Mouse (Mus musculus) B cell, adult 67 days (primary cell): ENCODE measurements around the gene Eif2s1. TPM values are rescaled to one million over a fixed set of nuclear protein-coding genes. Genes with fewer than 3 reads are reported as not detected.

ENCODE experiments used
- total RNA-seq, 2 experiments: library from RNA; stranded (reverse); gene quantifications; 4 replicates each; pipeline ENCODE4 v1.2.4; 2023

Gene Eif2s1
- 10 to 100 TPM; 44.5 TPM for total RNA-seq

GRCm38 (mm10) chr12:78861496-78862253, at the start of gene Eif2s1, which contains the start of gene Atp6v1d:
Gene Eif2s1, plus strand, starts transcription at chr12:78861819.
Gene Atp6v1d, minus strand, starts transcription at chr12:78861638.

GRCm38 (mm10) chr12:78906707-78907162, 45.1 kb downstream of the Eif2s1 start, which contains the start of gene Plek2:
Gene Plek2, minus strand, starts transcription at chr12:78906964.

Other genes starting within 250 kb of the Eif2s1 start
- under 1 TPM in 1 of 2 experiments, not detected in 1; 0.35 TPM for gene Fam71d, start 170.3 kb upstream of the Eif2s1 start, total RNA-seq
- gene Mpp5, start 112.9 kb upstream of the Eif2s1 start, total RNA-seq = 10 to 100 TPM; 14.6 to 18.2 TPM
- gene Atp6v1d, start 181 bp upstream of the Eif2s1 start, total RNA-seq = 100 to 1,000 TPM in 1 of 2 experiments, 10 to 100 TPM in 1; 75.0 to 101 TPM
- under 1 TPM in 1 of 2 experiments, not detected in 1; 0.47 TPM for gene Plek2, start 45.1 kb downstream of the Eif2s1 start, total RNA-seq
- 10 to 100 TPM; 40.9 to 60.9 TPM for gene Tmem229b, start 145.8 kb downstream of the Eif2s1 start, total RNA-seq
- 1 to 10 TPM in 1 of 2 experiments, under 1 TPM in 1; 0.68 to 1.7 TPM for gene Plekhh1, start 167.3 kb downstream of the Eif2s1 start, total RNA-seq
- gene Pigh, start 227.8 kb downstream of the Eif2s1 start, total RNA-seq = 1 to 10 TPM; 6.1 to 7.8 TPM